Mouse (Mus musculus): ENCODE measurements around the gene Leng8.

DNA sequence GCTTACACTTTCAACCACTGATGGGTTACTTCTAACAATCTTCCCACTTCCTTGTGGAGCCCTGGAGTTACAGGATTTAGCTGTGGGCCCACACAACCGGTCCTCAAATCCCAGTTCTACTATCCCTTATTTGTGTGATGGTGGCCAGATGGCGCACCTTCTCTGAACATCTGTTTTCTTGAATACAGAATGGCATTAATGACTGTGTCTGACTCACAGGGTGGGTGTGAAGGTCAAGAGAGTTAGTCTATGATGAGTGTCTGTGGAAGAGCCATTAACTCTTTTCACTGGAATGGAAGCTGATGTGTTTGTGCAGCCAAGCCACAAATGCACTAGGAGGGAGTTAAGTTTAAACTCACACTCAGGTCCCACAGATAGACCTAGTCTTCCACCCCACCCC, 38.5 kb upstream of the Leng8 start:
- TF ChIP-seq GATA1 (IDR thresholded peaks at IDR 0.05; ENCODE audit: borderline replicate concordance, low read length) (no peak), FLI1 (IDR thresholded peaks at IDR 0.05; ENCODE audit: low read length) (no peak)

Measured in megakaryocyte, embryonic 14.5 days (primary cell).